Mouse (Mus musculus) thymus, postnatal 4 days (tissue): Measurements from ENCODE around the gene Gm11639.

Experiments used
- DNase-seq: peaks from one replicate; pipeline ENCODE4 v3.0.0; 2021

Gene Gm11639

GRCm38 (mm10) chr11:105156748-105157267 lies 471.3 kb downstream of the Gm11639 start:
- DNase-seq: peak; percentile 23

DNA sequence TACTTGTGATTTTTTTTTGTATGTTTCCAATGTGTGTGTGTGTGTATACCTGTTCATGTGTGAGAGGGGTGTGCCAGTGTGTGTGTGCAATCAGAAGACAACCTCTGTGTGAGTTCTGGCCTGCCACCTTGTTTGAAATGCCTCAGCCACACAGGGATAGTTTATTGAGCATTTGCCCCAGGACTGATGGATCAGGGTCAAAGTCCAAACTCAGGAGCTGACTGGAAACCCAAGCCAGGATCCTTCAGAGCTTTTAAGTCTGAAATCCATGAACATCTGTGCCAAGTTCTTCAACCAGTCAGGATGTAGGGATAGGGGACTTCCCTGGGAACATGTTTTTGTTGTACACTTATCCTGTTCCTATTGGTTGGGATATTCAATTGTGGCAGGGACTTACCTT lies 472.5 kb downstream of the Gm11639 start:
- no peak for DNase-seq

GRCm38 (mm10) chr11:105159673-105160360 lies 474.3 kb downstream of the Gm11639 start:
- DNase-seq: no peak

DNA sequence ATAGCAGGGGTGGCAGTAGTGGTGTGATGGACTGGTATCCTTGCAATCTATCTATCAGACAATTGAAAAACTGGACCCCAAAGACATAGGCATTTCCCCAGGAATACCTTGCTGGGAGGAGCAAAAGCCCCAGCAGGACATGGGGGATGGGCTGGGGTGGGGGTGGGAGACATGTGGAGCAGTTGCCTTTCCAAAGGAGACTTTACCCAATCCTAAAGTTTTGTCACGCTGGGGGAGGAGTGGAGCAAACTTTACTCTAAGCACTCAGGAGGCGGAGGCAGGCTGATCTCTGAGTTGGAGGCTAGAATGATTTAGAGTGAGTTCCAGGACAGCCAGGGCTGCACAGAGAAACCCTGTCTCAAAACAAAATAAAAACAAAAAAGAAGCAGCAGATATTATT lies 475.9 kb downstream of the Gm11639 start:
- DNase-seq: no peak

DNA sequence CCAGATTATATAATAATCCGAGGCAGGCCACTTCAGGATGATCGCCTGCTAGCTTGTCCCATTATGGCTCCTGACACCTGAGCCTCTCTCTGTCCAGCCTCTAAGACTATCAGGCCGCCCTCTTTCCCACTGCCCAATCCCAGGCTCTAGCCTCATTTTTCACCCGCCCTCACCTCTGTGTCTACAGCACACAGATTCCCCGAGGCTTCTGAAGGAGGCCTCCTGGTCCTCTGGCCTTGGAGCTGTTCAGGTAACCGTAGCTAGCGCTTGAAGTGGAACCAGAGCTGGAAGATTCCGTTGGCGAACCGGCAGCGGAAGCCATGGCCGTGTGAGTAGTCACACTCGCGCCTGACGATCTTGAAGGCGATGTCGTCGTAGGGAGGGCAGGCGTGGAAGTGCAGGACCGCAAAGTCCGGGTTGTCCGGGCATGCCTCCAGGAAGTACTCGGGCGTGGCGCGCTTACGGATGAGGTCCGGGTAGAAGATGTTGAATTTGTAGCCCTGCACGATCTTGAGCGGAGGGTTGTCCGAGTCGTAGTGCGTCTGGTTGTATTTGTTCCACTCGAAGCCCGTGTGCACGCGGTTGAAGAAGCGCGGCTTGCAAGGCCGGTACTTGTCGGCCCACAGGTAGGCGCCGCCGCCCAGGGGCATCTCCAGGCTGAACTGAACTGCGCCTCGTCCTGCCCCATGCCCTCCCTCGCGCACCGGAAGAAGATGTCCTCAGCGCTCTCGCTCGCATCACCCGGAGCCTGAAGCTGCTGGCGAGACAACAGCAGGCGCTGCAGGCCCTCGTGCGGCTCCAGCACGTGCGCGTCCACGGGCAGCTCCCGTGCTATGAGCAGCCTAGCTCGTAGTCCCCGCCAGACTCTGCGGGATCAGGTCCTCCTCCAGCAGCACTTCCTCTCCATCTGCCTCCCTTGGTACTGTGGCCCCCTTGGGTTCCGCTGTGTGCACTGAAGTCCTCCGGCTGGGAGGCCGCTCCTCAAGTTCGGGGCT lies 479.3 kb downstream of the Gm11639 start:
- no peak for DNase-seq

GRCm38 (mm10) chr11:105166780-105167179 lies 481.3 kb downstream of the Gm11639 start:
- DNase-seq: no peak
